Mouse (Mus musculus) cortical plate, adult 2 months (tissue): ENCODE measurements around the gene Rnase12. TPM values are rescaled to one million over a fixed set of nuclear protein-coding genes. Genes with fewer than 3 reads are reported as not detected.
"Not testable (repeated sequence)": the region's sequence is repeated elsewhere in the genome, so short reads cannot be mapped to it uniquely, and the experiment has no call there.

ENCODE experiments used
- H3K27ac ChIP-seq: fragments of 200-500 bp; 2 replicates; pipeline ENCODE4 v1.5.1; 2012; ENCODE audit warnings: low read length, control low read depth, inconsistent platforms; ENCODE audit not compliant: insufficient read depth
- H3K4me1 ChIP-seq: fragments of 200-500 bp; 2 replicates; pipeline ENCODE4 v1.6.1; 2011; ENCODE audit warnings: low read length; ENCODE audit not compliant: control insufficient read depth, insufficient read depth
- H3K4me3 ChIP-seq: fragments of 200-500 bp; 2 replicates; pipeline ENCODE4 v1.5.1; 2011; ENCODE audit warnings: mild to moderate bottlenecking, low read length, control low read depth; ENCODE audit not compliant: insufficient read depth
- CTCF ChIP-seq: fragments of 200-500 bp; IDR thresholded peaks from 2 replicates; pipeline ENCODE4 v1.5.1; 2011; ENCODE audit warnings: mild to moderate bottlenecking, control low read depth, low read length; ENCODE audit not compliant: insufficient read depth; ENCODE audit errors: extremely low read depth
- POLR2A ChIP-seq: fragments of 200-500 bp; IDR thresholded peaks from 2 replicates; pipeline ENCODE4 v1.6.1; 2011; ENCODE audit warnings: mild to moderate bottlenecking, low read length, control low read depth; ENCODE audit not compliant: insufficient read depth; ENCODE audit errors: extremely low read depth
- polyA plus RNA-seq: library from polyadenylated mRNA; depleted of rRNA; stranded (reverse); fragments of >200 nt; gene quantifications from 2 replicates; pipeline ENCODE4 v1.2.3, GENCODE M21; 2012; rRNA removed

The Rnase12 gene
- 0.30 TPM in 1 of 2 replicates, not detected in the other for polyA plus RNA-seq

- H3K4me1 ChIP-seq = peaks cover 1% of the 10 kb centered on the region; the same call in 1 of the 2 replicates
- TF ChIP-seq CTCF = no peak
- no peak for TF ChIP-seq POLR2A
- no peak within 1 kb of the TSS for H3K4me3 ChIP-seq
- H3K27ac ChIP-seq = no peak within 1 kb of the TSS
Measured at GRCm38 (mm10) chr14:51057401-51057831, at the start of gene Rnase12. Gene Rnase12, minus strand, starts transcription at chr14:51057661.

- H3K27ac ChIP-seq = no peak overlapping the region
- no peaks in the 10 kb centered on the region for H3K4me1 ChIP-seq
- no peak overlapping the region for H3K4me3 ChIP-seq
- no peak for TF ChIP-seq CTCF
- TF ChIP-seq POLR2A = no peak
Measured at GRCm38 (mm10) chr14:51106449-51106967, 49.0 kb upstream of the Rnase12 start.

- H3K4me1 ChIP-seq = no peaks in the 10 kb centered on the region
- TF ChIP-seq POLR2A (no peak), CTCF (no peak)
Measured at GRCm38 (mm10) chr14:51104366-51104765, 46.9 kb upstream of the Rnase12 start.

GRCm38 (mm10) chr14:51103217-51103616, 45.8 kb upstream of the Rnase12 start:
- Histone ChIP-seq H3K27ac (no peak overlapping the region), H3K4me3 (no peak overlapping the region), H3K4me1 (no peaks in the 10 kb centered on the region)
- TF ChIP-seq CTCF (peak; percentile 81), POLR2A (no peak)

More at GRCm38 (mm10) chr14:51104366-51104765, 46.9 kb upstream of the Rnase12 start:
- Histone ChIP-seq H3K27ac (no peak overlapping the region), H3K4me3 (no peak overlapping the region)

- Histone ChIP-seq H3K4me3 (no peak overlapping the region), H3K4me1 (no peaks in the 10 kb centered on the region), H3K27ac (no peak overlapping the region)
- TF ChIP-seq POLR2A (no peak), CTCF (no peak)
Measured at GRCm38 (mm10) chr14:51101284-51101683, 43.8 kb upstream of the Rnase12 start.

GRCm38 (mm10) chr14:51098921-51099320, 41.5 kb upstream of the Rnase12 start:
- Histone ChIP-seq H3K27ac (no peak overlapping the region), H3K4me1 (no peaks in the 10 kb centered on the region), H3K4me3 (no peak overlapping the region)
- TF ChIP-seq CTCF (no peak), POLR2A (no peak)

- peak; percentile 58 for TF ChIP-seq CTCF
- not testable (repeated sequence) for H3K27ac ChIP-seq, H3K4me1 ChIP-seq, H3K4me3 ChIP-seq
Measured at GRCm38 (mm10) chr14:51098300-51098699, 40.8 kb upstream of the Rnase12 start.

- TF ChIP-seq POLR2A (no peak), CTCF (no peak)
Measured at GRCm38 (mm10) chr14:51095736-51096524, 38.5 kb upstream of the Rnase12 start.

GRCm38 (mm10) chr14:51094921-51095320, 37.5 kb upstream of the Rnase12 start:
- TF ChIP-seq CTCF (no peak), POLR2A (no peak)
- Histone ChIP-seq H3K4me3 (no peak overlapping the region), H3K4me1 (no peaks in the 10 kb centered on the region), H3K27ac (no peak overlapping the region)

More at GRCm38 (mm10) chr14:51095736-51096524, 38.5 kb upstream of the Rnase12 start:
- no peak overlapping the region for H3K4me3 ChIP-seq
- no peak overlapping the region for H3K27ac ChIP-seq
- no peaks in the 10 kb centered on the region for H3K4me1 ChIP-seq
